Mouse (Mus musculus) neural tube, embryonic 14.5 days (tissue): Measurements from ENCODE around the gene Olfr370. TPM values are rescaled to one million over a fixed set of nuclear protein-coding genes. Genes with fewer than 3 reads are reported as not detected.

ENCODE experiments used
- ATAC-seq: fragments of 200-750 bp; cut with Nextera tagmentation; 2 replicates; pipeline ENCODE4 v1.8.0; 2017; ENCODE audit warnings: low read depth, mild to moderate bottlenecking, moderate TSS enrichment, moderate library complexity
- H3K27ac ChIP-seq: fragments of 300-500 bp; sonication (generic); 2 replicates; pipeline ENCODE4 v1.5.1; 2014; ENCODE audit warnings: low read depth, mild to moderate bottlenecking, control low read depth, low read length, moderate library complexity, mixed read lengths
- H3K27me3 ChIP-seq: fragments of 300-500 bp; sonication (generic); 2 replicates; pipeline ENCODE4 v1.6.1; 2014; ENCODE audit warnings: low read length; ENCODE audit not compliant: control insufficient read depth, insufficient read depth
- H3K36me3 ChIP-seq: fragments of 300-500 bp; sonication (generic); 2 replicates; pipeline ENCODE4 v1.6.1; 2014; ENCODE audit warnings: low read length, mixed read lengths; ENCODE audit not compliant: control insufficient read depth, insufficient read depth
- H3K4me1 ChIP-seq: fragments of 300-500 bp; sonication (generic); 2 replicates; pipeline ENCODE4 v1.6.1; 2014; ENCODE audit warnings: low read length; ENCODE audit not compliant: control insufficient read depth, insufficient read depth
- H3K4me2 ChIP-seq: fragments of 300-500 bp; sonication (generic); 2 replicates; pipeline ENCODE4 v1.6.1; 2014; ENCODE audit warnings: mild to moderate bottlenecking, low read depth, low read length, control low read depth
- H3K4me3 ChIP-seq: fragments of 300-500 bp; sonication (generic); 2 replicates; pipeline ENCODE4 v1.5.1; 2014; ENCODE audit warnings: low read depth, low read length, control low read depth, mixed read lengths
- H3K9ac ChIP-seq: fragments of 300-500 bp; sonication (generic); replicated peaks from 2 replicates; pipeline ENCODE4 v1.6.1; 2014; ENCODE audit warnings: low read depth, mild to moderate bottlenecking, control low read depth, low read length, mixed read lengths
- H3K9me3 ChIP-seq: fragments of 300-500 bp; sonication (generic); 2 replicates; pipeline ENCODE4 v1.6.1; 2016; ENCODE audit warnings: low read length; ENCODE audit not compliant: control insufficient read depth
- WGBS: fragments of 180-500 bp; shearing (Covaris S2); extraction: QIAGEN DNeasy Blood & Tissue Kit; methylation state at CpG from one replicate; pipeline ENCODE4 v1.1.7; 2014; 5-methylcytosine and 5-hydroxymethylcytosine counted together
- polyA plus RNA-seq: library from polyadenylated mRNA; unstranded; fragments of >200 nt; fragmentation: Nextera tagmentation; extraction: Ambion mirVana; gene quantifications from 2 replicates; pipeline ENCODE4 v1.2.1, GENCODE M21; 2014

The Olfr370 gene
- polyA plus RNA-seq, 1 experiment from 2014 or later: not detected

DNA sequence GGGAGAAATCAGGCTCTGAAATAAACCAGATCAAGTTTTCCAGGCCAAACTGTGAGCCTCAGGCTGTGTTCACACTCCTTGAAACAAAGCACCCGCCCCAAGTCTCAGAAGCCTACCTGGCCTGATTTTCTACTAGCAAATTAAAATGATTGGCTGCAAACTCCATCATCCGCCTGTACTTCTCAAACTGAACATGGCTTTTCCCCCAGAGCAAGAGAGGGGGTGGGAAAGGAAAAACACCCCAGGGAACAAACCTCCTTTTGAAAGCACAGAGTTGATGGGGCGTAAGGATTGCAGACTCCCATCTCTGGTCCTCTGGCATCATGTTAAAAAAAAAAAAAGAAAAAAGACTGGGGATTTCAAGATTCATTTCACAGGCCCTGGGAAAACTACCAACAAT lies 57.1 kb downstream of the Olfr370 start:
- H3K27ac ChIP-seq: 0 out of 2 replicates have a peak overlapping the region, but pooled peaks have one; percentile 10
- peaks cover 47% of the 10 kb centered on the region for H3K4me1 ChIP-seq
- H3K9me3 ChIP-seq: no peaks in the 10 kb centered on the region
- WGBS: 67% methylated on average over 3 of the region's 3 CpGs
- ATAC-seq: no peak
- H3K27me3 ChIP-seq: no peaks in the 10 kb centered on the region
- peak overlapping the region; percentile 98 for H3K4me3 ChIP-seq
- H3K9ac ChIP-seq: peak overlapping the region; percentile 88
- peaks cover 4% of the 10 kb centered on the region; the same call in 1 of the 2 replicates for H3K36me3 ChIP-seq
- H3K4me2 ChIP-seq: peak overlapping the region; percentile 61

DNA sequence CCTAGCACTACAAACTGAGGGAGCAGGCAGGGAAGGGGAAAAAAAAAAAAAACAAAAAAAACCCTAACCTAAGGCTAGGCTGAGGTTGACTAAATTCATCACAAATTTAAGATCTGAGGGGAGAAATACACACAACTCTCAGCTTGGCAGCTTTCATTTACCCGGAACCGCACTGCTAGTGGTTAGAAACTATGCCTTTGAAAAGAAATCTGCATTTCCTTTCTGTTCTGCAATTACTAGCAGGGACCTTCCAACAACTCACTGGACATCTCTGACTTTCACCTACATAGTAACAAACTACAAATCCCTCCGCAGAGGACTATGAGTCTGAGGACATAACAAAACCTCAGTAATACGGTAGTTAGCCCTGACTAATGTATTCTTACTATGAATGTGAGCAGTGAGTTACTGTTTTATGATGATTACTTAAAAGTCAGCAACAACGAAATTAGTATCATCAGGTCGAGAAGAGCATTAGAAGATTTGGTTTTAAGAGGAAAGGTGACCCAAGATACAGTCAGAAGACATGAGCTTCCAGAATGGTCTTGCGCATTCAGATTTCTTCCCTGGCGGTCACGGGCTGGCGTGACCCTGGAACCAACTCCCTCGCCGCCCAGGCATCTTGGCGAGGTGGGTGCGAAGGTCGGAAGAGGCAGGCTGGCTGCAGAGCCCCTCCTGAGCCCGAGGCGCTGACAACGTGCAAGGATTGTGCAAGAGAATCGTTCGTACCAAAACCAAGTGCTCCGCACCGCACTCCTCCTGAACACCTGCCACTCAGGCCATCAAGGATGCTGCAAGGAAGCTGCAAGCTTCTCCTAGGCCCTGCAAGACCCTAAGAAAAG lies 58.0 kb downstream of the Olfr370 start:
- Histone ChIP-seq H3K36me3 (peaks cover 4% of the 10 kb centered on the region; the same call in 1 of the 2 replicates), H3K27ac (peak overlapping the region; percentile 89), H3K9ac (peak overlapping the region; percentile 88), H3K27me3 (no peaks in the 10 kb centered on the region), H3K4me3 (peak overlapping the region; percentile 98), H3K4me2 (peak overlapping the region; percentile 61), H3K4me1 (peaks cover 40% of the 10 kb centered on the region), H3K9me3 (no peaks in the 10 kb centered on the region)
- 4% methylated on average over 22 of the region's 22 CpGs for WGBS
- no peak for ATAC-seq

DNA sequence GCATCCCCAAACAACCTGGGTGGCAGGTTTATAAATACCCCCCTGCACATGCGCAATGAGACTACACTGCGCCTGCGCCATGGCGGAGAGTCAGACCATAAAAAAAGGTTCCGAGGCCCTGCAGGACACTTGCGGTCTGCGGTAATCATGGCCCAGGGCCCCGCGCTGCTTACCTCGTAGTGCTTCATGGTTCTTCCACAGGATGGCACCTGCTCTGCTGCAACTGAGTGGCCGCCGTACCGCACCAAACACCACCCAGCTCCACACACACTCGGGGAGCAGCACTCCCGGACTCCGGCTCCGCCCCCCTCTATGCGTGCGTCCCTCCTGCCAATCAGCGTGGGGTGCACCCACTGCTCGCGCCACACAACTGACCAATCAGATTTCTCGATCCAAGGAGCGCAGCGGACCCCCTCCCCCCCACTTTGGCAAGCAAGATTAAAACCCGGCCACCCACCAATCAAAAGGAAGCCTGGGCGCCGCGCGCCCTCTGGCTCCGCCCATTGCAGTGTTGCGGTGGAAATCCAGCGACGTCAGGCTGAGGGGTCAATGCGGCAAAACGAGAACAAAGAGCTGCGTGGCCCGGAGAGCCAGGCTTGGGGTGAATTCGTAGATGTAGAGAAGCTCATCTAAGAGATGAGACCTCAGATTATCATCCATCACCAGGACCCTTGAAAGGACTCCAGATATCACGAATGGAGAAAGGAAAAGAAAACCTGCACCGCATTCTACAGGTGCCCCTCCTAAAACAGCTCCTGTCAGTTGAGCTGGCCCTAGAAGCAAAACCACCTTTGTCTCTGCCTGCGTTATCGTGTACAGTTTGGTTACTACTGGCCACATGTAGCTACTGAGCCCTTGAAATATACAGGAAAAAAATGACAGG lies 58.8 kb downstream of the Olfr370 start:
- Histone ChIP-seq H3K4me1 (peaks cover 34% of the 10 kb centered on the region), H3K27ac (peak overlapping the region; percentile 89), H3K36me3 (peaks cover 2% of the 10 kb centered on the region; the same call in 1 of the 2 replicates), H3K4me3 (peak overlapping the region; percentile 98), H3K4me2 (peak overlapping the region; percentile 61), H3K27me3 (no peaks in the 10 kb centered on the region), H3K9ac (peak overlapping the region; percentile 88), H3K9me3 (no peaks in the 10 kb centered on the region)
- under 1% methylated on average over 43 of the region's 43 CpGs for WGBS
- peak; percentile 98 for ATAC-seq

Other genes with a start within 250 kb of the Olfr370 start
- 0.44 TPM in 1 of 2 replicates, not detected in the other for gene Ucp1, start 245.4 kb upstream of the Olfr370 start, polyA plus RNA-seq
- 24.1 and 30.7 TPM in 2 replicates for gene Elmod2, start 203.3 kb upstream of the Olfr370 start, polyA plus RNA-seq
- not detected in 2 replicates for gene Mgat4d, start 187.3 kb upstream of the Olfr370 start, polyA plus RNA-seq
- 15.6 and 17.9 TPM in 2 replicates for gene Clgn, start 145.9 kb upstream of the Olfr370 start, polyA plus RNA-seq
- gene Scoc, start 77.4 kb upstream of the Olfr370 start, polyA plus RNA-seq: 269 and 301 TPM in 2 replicates
- 348 and 353 TPM in 2 replicates for gene Ndufb7, start 30.9 kb downstream of the Olfr370 start, polyA plus RNA-seq
- 1,479 and 1,754 TPM in 2 replicates for gene Tecr, start 72.2 kb downstream of the Olfr370 start, polyA plus RNA-seq
- gene Dnajb1, start 72.4 kb downstream of the Olfr370 start, polyA plus RNA-seq: 54.3 and 55.2 TPM in 2 replicates
- 90.2 and 104 TPM in 2 replicates for gene Gipc1, start 116.9 kb downstream of the Olfr370 start, polyA plus RNA-seq
- 0.71 and 1.4 TPM in 2 replicates for gene Ptger1, start 130.9 kb downstream of the Olfr370 start, polyA plus RNA-seq
- gene Pkn1, start 163.4 kb downstream of the Olfr370 start, polyA plus RNA-seq: 25.1 and 27.7 TPM in 2 replicates
- gene Ddx39, start 179.4 kb downstream of the Olfr370 start, polyA plus RNA-seq: 82.6 and 83.3 TPM in 2 replicates
- gene Adgre5, start 205.5 kb downstream of the Olfr370 start, polyA plus RNA-seq: 8.8 and 13.5 TPM in 2 replicates